Mouse (Mus musculus) spleen, postnatal 14 days (tissue): Measurements from ENCODE around the gene Mylpf.

ENCODE experiments used
- DNase-seq, 2 experiments: peaks; one replicate each; pipeline ENCODE4 v3.0.0; 2021 to 2022; ENCODE audit warnings: low spot score in 2 of 2

The Mylpf gene

GRCm38 (mm10) chr7:127206606-127207005 lies 2.1 kb upstream of the Mylpf start:
- DNase-seq: no peak

GRCm38 (mm10) chr7:127207374-127208294 lies 1.1 kb upstream of the Mylpf start:
- DNase-seq: peak; percentile 37 to 50

GRCm38 (mm10) chr7:127208295-127208552 lies 466 bp upstream of the Mylpf start, which contains the start of gene Tbc1d10b:
TSS of gene Tbc1d10b (minus strand) at chr7:127208468.
- no peak for DNase-seq

GRCm38 (mm10) chr7:127209851-127210250 lies 1.2 kb downstream of the Mylpf start:
- DNase-seq: no peak

- DNase-seq: no peak
These were observed 1.6 kb downstream of the Mylpf start for GRCm38 (mm10) chr7:127210266-127210665.

- DNase-seq: no peak
These were observed 2.5 kb downstream of the Mylpf start for GRCm38 (mm10) chr7:127211014-127211745.

- no peak for DNase-seq
These were observed 4.0 kb downstream of the Mylpf start for GRCm38 (mm10) chr7:127212432-127213250.

- no peak for DNase-seq
These were observed 4.8 kb downstream of the Mylpf start for GRCm38 (mm10) chr7:127213485-127213884.

GRCm38 (mm10) chr7:127213930-127214329 lies 5.2 kb downstream of the Mylpf start:
- DNase-seq: no peak

- no peak for DNase-seq
These were observed 5.8 kb downstream of the Mylpf start for GRCm38 (mm10) chr7:127214521-127214920.

GRCm38 (mm10) chr7:127214981-127215871 lies 6.5 kb downstream of the Mylpf start:
- peak in 1 of 2 experiments; percentile 66 for DNase-seq

- no peak for DNase-seq
These were observed 7.6 kb downstream of the Mylpf start for GRCm38 (mm10) chr7:127216307-127216706.

- no peak for DNase-seq
These were observed 8.8 kb downstream of the Mylpf start for GRCm38 (mm10) chr7:127217475-127217874.

GRCm38 (mm10) chr7:127217901-127218642 lies 9.4 kb downstream of the Mylpf start:
- DNase-seq: peak in 1 of 2 experiments; percentile 44

GRCm38 (mm10) chr7:127218670-127219069 lies 10.0 kb downstream of the Mylpf start:
- no peak for DNase-seq

- DNase-seq: no peak
These were observed 11.8 kb downstream of the Mylpf start for GRCm38 (mm10) chr7:127220440-127220839.

GRCm38 (mm10) chr7:127223106-127223505 lies 14.4 kb downstream of the Mylpf start:
- no peak for DNase-seq

GRCm38 (mm10) chr7:127223515-127224478 lies 15.1 kb downstream of the Mylpf start:
- no peak for DNase-seq

- no peak for DNase-seq
These were observed 15.9 kb downstream of the Mylpf start for GRCm38 (mm10) chr7:127224616-127225015.
